Mouse (Mus musculus) lung, postnatal 0 days (tissue): ENCODE measurements around the gene Itsn2.

ENCODE experiments used
- CTCF ChIP-seq: IDR thresholded peaks from 2 replicates; pipeline ENCODE4 v1.5.1; 2016; ENCODE audit warnings: antibody characterized with exemption, mild to moderate bottlenecking
- EP300 ChIP-seq: IDR thresholded peaks from 2 replicates; pipeline ENCODE4 v1.6.1; 2016; ENCODE audit warnings: antibody characterized with exemption, mild to moderate bottlenecking, control low read depth

DNA sequence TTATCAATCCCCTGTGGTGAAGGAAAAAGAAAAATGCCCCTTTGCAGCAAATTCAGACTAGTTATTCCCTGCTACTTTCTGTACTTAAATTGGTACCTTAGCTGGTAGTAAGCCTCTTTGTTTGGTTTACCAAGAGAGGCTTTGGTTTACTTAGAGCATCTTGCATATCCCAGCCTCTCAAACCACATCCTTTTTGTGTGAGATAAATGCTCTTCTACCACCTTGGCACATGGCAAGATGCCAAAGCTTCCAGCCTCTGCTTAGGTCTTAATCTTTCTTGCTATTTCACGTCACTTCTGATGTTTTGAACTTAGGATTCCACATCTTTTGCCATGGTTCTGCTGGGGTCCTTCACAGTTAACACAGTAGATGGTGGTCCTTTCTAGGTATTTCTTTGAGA lies 31.8 kb downstream of the Itsn2 start:
- TF ChIP-seq EP300 = no peak
- no peak for TF ChIP-seq CTCF
